Mouse (Mus musculus): Measurements from ENCODE around the gene Prkn.

Prkn gene

DNA sequence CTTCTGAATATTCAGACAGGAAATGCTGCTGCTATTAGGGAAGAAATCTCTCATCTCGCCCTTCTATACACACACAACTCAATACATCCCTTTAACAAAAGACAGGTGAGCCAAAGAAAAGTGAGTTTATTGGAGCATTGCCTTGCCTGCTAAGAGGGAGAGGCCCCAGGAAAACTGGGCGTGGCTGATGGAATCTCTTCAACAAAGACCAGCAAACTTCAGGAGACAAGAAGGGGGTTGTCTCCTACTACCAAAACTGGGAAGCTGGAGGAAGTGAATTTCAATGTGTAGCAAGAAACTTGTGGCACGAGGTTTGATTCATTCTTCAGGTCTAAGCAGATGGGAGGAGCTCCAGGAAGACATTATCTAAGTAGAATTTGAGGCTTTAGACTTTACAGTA, 989.3 kb downstream of the Prkn start:
- no peak for DNase-seq (ENCODE audit: extremely low read depth, low read depth)

DNA sequence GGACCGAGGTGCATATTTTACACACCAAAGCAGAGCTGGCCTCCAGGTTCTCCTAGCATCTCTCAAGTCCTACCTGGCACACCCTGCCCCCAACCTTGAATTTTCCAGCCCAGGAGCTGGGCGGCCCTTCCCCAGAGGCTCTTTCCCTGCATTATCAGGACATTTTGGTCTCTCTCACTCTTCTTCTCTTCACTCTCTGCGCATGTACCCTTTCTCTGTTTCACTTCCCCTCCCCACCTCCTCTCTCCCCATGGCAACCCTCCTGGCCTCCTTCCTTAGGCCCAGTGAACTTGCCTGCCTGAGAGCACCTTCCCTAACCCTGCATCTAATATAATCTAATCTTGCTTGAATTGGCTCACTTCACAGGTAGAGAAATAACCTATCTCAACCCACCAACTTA, 996.9 kb downstream of the Prkn start:
- no peak for DNase-seq (ENCODE audit: extremely low read depth, low read depth)

DNA sequence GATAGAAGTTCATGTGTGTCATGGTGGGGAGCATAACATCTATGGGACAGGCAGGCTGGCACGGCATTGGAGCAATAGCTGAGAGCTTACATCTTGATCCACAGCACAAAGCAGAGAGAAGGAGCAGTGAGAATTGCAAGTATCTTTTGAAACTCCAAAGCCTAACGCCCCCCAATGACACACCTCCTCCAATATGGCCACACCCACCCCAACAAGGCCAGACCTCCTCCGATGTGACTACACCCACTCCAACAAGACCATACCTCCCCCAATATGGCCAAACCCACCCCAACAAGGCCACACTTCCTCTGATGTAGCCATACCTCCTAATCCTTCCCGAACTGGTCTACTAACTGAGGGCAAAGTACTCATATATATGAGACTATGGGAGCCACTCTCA, 1004.3 kb downstream of the Prkn start:
- no peak for DNase-seq (ENCODE audit: extremely low read depth, low read depth)

DNA sequence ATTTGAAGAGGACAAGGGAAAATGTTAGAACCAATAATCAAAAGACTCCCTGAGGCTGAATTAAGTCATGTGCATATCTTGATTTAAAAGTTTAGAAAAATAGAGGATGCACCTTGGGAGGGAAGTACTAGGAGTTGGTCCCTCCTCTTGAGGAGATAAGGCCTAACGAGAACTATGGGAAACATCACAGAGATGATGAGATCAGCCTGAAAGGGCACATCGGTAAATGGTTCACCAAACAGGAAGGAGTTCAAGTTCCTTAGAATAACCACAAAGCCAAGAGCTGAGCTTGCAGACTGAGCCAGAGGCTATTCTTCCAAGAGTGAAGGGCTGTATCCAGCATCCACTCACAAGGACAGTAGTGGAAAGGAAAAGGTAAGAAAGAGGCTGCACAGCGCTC, 1004.8 kb downstream of the Prkn start:
- DNase-seq (ENCODE audit: extremely low read depth, low read depth): peak; percentile 18

DNA sequence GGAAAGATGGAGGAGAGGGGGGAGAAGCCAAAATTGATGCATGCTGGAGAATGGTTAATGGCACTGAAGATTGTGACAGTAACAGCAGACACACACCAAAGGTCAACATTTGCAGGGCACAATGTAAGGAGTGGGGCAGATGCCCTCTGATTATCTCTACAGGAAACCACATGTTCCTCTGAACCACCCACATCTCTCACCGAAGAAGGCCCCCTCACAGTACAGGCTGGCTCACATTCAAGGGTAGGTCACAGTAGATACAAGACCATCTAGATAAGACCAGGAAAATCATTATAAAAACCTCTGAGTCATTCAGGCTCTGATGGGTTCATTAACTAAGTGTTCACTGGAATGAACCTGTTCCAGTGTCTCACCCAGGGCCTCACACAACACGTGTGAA, 1005.3 kb downstream of the Prkn start:
- no peak for DNase-seq (ENCODE audit: extremely low read depth, low read depth)

DNA sequence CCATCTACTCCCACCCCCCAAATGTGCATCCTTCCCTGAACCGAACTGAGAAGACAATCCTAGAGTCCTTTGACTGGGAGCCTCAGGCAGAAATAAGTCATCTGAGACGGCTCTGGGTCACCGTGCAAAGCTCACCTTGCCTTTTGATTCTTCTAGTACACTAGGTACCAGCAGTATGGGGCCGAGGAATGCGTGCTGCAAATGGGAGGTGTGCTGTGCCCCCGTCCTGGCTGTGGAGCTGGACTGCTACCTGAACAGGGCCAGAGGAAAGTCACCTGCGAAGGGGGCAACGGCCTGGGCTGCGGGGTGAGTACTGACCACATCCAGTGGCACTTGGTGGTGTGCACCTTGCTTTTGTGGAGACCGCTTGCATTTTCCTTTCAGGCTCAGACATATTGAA, 1014.4 kb downstream of the Prkn start:
- no peak for DNase-seq (ENCODE audit: extremely low read depth, low read depth)

DNA sequence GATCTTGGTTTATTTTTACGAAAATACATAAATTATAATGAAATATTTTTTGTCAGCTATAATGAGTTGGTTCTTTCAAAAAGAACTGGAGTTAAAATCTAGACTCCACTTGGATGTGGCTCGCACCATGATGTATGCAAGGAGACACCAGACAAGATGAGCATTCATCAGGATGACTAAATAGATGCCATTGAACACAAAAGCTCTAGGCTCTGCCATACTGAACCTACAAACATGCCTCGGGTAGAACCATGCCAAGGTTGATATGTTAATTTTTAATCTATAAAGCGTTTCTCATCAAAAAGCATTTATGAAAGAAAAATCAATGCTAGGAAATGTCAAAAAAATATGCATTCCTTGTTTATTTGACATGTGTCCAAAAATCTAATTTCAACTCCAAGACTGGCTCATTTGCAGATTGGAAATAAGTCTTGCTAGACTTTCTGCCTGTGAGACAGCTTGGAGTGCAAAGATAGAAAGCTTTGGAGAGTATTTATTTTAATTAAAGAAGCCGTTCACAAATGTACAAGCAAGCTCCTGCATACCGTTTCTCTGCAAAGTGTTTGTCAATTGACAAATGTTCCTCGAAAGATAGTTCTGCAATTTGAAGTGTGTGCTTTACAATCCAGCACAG, 1018.7 kb downstream of the Prkn start:
- DNase-seq (ENCODE audit: extremely low read depth, low read depth): no peak

DNA sequence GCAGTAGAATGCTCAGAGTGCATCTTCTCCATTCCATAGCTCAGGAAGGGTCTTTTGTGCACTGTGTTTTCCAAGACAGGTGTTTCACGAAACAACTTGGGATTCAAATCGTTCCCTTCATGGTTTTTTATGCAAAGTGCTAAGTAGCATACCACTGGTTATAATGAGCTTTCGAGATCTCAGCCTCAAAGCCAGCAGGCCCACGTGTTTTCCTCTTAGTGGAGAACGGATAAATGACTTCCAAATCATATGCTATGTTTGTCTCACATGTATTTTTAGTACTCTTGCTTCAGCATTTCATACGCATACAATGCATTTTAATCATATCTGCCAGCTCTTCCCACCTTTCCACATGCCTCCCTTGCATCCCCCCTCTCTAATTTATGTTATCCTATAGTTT, 1021.0 kb downstream of the Prkn start:
- no peak for DNase-seq (ENCODE audit: extremely low read depth, low read depth)

DNA sequence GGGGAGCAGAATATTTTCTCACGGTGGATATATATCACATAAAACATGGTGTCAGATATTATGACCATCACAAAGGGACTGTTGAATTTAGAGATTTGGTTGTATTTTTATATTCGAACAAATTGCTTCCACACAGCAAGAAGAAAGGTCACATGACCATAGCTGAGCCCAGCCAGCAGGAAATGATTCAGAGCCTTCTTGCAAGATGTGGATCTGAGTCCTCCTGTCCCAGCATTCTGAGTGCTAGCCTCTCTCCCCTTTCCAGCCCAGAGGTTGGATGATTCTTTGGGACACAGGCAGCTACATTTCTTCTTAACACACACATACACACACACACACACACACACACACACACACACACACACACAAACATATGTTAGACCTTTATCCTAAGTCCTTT, 1022.2 kb downstream of the Prkn start:
- peak; percentile 17 for DNase-seq (ENCODE audit: extremely low read depth, low read depth)

DNA sequence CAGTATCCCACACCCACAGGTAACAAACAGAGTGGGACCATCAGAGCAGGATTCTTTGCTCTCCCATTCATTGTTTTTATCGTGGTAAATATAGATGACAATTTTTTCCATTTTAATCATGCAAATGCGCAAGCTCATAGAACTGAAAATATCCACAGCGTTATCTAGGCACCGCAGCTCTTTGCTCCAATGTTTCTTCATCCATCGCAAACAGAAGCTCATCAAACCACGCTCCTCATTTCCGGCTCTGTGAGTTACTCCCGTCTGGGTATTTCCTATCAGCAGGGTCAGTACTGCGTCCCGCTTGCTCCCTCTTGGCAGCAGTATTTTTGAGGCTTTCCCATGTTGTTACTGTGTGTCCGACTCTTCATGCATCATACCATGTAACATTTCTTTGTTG, 1022.8 kb downstream of the Prkn start:
- DNase-seq (ENCODE audit: extremely low read depth, low read depth): peak; percentile 76

DNA sequence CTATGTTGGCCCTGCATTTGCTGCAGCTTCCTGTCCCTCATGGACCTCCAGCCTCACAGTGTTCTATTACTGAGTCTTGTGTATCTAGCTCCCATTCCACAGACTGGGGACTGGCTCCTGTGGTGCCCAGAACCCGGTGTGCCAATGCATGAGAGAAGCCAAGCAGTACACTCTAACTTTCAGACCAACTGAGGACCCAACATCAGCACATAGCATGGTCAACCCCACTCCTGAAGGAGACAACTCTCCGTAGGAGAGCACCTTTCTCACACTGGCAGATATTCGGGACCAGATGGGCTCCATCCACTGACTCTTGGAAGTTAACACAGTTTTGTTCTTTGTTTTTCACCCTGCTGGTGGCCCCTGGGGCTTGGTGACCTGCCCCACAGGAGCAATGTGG, 1026.0 kb downstream of the Prkn start:
- no peak for DNase-seq (ENCODE audit: extremely low read depth, low read depth)

DNA sequence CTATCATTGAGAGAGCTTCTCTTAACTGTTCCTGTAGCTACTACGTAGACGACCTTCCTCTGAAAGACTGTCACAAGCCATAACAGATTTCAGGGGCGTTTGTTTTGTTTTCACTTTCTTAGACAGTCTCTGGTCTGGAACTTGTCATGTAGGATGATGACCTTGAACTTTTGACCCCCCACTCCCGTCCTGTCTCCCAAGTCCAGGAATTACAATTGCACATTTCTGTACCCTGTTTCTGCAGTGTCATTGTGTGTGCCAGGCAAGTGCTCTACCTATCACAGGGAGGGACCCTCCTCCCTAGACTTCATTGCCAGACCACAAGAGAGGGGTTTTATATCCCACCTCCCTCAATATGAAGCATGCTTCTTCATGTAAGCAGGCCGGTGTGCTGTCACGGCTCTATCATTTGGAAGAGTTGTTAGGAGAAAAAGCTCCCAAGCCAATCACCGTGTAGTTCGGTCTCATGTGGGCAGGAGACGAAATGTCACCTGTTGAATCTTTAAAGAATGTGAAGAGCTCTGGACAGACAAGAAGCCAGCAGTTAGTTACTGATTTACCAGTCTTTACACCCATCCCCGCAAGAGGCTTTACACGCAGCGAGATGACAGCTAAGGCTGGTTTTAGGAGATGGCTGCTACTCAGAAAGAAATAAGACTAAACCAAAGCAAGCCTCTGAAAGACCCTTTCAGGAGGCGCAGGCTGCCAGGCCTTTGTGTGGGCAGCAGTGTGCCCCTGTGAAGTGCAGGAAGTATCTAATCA, 1027.3 kb downstream of the Prkn start:
- DNase-seq (ENCODE audit: extremely low read depth, low read depth): no peak

DNA sequence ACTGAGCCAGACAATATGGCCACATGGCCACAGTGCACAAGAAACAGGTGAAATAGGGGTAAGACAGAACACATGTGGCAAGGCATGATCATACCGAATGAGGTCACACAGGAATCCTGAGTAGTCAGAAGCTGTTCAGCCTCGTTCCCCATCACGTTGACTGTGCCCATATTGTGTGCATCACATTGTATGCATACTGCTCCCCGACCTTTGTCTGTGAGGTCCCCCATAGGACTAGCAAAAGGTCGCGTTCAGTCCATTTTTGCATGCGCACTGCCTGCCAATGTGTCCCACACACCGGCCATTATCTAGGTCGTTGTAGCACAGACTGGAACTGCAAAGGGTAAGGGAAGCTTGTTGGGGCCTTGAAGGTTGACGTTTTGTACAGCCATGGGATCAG, 1030.4 kb downstream of the Prkn start:
- no peak for DNase-seq (ENCODE audit: extremely low read depth, low read depth)

DNA sequence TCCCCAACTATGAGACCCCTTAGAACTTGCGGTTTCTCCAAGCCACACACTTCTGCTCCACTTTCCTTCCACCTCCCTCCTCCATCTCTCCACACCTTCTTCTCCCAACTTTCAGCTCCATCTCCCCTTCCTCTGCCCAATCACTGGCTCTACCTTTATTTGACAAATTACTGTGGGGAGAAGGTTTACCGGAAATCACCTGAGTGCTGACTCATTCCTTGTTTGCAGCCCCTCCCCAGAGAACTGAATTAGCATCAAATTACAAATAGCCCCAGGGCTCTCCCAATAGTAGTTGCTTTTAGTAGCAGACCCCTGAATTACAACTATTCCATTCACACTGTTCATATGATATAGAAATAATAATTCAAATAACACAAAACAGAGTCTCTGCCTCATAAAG, 1036.1 kb downstream of the Prkn start:
- no peak for DNase-seq (ENCODE audit: extremely low read depth, low read depth)

DNA sequence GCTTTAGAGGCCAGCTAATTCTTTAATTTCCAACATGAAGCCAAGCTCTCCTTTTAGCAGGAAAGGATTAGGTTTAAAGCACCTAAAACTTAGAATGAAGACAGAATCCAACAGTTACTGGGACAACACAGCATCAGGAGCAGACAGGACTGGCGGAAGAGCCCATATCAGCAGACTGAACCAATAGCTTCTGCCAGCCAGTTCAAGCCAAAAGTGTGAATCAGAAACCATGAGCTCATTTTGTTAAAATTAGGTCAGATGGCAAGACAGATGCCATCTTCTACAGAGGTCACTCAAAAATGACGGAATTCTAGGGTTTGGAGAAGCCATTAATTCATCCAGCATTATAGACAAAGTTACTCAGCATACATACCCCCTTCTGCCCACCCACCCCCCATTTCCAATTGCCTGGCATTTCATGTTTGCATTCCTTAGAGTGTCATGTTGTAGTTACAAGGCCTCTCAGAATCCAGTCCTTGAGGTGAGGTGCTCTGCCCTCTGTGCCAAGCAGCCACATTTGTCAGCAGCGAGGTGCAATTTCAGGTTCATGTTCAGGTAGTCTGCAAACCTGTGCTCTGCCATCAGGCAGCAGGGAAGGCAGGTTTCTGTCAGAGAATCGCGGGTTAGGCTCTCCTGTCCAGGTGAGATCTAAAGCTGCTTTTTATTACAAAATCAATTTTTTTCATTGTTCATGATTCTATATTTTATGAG, 1041.1 kb downstream of the Prkn start:
- no peak for DNase-seq (ENCODE audit: extremely low read depth, low read depth)

DNA sequence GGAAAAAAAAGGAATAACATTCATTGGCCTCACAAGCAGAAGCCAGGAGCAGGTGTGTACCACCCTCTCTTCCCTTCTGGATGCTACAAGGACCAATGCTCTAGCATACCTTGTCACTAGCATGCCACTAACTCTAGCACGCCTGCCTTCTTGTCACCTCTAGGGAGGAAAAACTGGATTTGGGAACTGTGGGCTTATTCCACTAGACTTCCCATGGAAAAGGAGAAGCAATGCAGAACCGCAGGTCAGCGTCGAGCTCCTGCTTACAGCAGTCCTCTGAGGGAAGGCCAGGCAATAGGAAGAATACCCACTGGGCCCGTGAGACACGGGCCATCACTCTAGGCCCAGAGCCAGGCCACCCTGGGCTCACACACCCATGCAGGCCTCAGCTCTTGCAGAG, 1045.4 kb downstream of the Prkn start:
- DNase-seq (ENCODE audit: extremely low read depth, low read depth): no peak

DNA sequence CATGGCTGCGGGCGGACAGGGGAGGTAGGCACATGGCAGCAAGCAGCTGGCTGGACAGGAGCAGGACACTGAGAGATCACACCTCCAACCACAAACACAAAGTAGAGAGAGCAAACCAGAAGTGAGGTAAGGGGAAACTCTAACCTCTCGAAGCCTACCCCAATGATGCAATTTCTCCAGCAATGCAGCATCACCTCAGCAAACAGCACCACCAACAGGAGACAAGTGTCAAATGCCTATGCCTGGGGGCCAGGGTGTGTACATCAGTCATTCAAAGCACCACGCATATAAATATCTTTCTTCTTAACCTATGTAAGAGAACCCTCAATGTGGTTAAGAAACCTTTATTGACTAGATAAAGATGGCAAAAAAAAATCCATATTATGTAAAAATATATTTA, 1046.8 kb downstream of the Prkn start:
- DNase-seq (ENCODE audit: extremely low read depth, low read depth): no peak

DNA sequence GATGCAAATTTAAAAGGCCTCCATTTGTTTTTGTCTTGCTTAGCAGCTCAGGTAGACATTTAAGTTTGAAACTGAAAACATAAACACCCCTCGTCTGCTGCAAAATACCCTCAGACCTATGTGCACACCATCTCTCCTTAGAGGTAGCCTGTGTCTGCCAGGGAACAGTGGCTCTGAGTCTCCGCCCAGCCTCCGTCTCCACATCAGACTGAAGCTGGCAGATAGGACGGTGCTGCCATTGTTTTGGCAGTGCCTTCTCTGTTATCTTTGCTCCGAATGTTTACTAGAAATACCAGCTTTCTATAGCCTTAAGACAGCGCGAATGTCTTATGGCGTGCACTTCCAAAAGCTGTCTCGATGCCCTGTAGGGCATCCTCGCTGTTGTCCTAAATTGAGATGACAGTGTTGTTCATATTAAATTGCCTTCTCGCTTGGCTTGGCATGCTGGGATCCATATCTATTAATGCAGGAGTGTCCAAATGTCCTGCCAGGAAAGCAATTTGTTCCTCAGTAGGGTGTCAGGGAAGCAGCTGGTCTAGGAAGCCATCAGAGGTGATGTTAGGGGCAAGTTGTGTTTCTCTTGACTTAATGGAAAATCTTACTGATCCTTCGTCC, 1047.5 kb downstream of the Prkn start:
- DNase-seq (ENCODE audit: extremely low read depth, low read depth): no peak

DNA sequence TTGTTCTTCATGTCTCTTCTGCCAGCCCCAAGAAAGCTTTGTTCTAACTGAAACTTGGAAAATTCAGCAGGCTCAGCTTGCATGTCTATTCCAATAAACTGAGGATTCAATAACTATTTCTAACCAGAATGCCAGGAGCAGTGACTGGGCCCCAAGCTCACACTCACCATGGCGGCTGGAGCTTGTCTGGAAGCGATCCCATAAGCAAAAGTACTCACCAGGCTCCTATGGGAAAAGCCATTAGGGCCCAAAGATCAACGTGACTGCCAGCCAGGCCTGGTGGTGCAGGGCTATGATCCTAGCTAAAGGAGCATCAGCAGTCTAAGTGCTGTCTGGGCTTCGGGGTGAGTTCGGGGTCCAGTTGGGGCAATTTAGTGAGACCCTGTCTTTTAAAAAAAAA, 1048.6 kb downstream of the Prkn start:
- DNase-seq (ENCODE audit: extremely low read depth, low read depth): no peak

DNA sequence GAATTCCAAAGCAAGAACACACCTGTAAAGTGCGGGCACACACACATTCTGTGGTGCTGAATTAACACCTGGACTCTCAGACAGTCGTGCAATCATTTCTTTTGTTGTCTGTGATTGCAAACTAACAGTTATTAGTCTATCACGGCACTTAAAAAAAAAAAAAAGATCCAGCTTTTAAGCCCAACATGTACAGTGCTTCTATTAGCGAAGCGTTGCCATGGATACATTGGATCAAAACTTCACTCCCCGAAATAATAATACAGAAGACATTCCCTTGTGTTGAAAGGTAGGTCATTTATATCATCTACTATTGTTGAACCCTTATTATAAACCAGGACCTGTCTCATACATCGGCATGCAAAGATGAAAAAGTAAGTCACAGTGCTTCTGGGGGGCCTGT, 1060.1 kb downstream of the Prkn start:
- no peak for DNase-seq (ENCODE audit: extremely low read depth, low read depth)

DNA sequence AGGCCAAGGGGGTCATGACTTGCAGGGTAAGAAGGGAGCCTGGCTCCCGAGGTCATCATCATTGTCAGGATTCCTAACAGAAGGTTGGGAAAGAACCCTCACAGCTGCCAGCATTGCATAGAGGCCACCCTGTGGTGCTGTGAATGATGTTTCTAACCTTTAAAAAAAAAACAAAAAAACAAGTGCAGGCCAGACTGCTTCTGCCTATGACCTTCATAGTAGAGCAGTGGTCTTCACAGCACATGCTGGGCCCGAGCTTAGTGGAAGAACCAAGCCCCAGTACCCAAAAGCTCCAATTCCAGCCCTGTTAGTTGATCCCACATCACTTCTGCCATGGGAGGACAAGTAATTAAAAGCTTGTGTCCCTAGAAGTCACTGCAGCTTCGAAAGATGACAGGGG, 1061.5 kb downstream of the Prkn start:
- no peak for DNase-seq (ENCODE audit: extremely low read depth, low read depth)

DNA sequence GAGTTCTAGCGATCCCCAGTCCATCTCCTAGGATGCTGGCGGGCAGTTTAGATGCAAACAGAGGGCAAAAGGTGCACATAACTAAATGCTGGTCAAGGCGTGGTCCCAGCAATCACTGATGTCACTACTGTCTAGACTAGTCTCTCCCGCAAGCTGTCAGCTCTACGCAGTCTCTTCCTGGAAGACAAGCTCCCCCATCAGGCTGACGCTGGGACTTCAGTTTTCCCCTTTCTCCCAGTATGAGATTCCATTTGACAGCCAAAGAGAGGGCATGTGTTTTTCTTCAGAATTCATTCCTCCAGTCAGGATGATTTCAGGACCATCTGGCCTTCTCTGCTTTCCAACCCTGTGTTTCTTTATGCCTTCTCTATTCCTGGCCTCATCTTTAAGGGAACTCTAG, 1062.8 kb downstream of the Prkn start:
- no peak for DNase-seq (ENCODE audit: extremely low read depth, low read depth)
